Mouse (Mus musculus) hindbrain, embryonic 13.5 days (tissue): ENCODE data around the gene Aplp2. TPM values are rescaled to one million over a fixed set of nuclear protein-coding genes. Genes with fewer than 3 reads are reported as not detected.

Experiments used
- ATAC-seq: fragments of 200-750 bp; cut with Nextera tagmentation; 2 replicates; pipeline ENCODE4 v1.8.0; 2017; ENCODE audit warnings: moderate TSS enrichment; ENCODE audit not compliant: low FRiP score
- H3K27ac ChIP-seq: fragments of 300-500 bp; sonication (generic); 2 replicates; pipeline ENCODE4 v1.5.1; 2015; ENCODE audit warnings: inconsistent platforms, mild to moderate bottlenecking, moderate library complexity
- H3K27me3 ChIP-seq: fragments of 300-500 bp; sonication (generic); 2 replicates; pipeline ENCODE4 v1.6.1; 2015; ENCODE audit warnings: mild to moderate bottlenecking, inconsistent platforms
- H3K36me3 ChIP-seq: fragments of 300-500 bp; sonication (generic); 2 replicates; pipeline ENCODE4 v1.6.1; 2015; ENCODE audit warnings: mild to moderate bottlenecking, inconsistent platforms
- H3K4me1 ChIP-seq: fragments of 300-500 bp; sonication (generic); replicated peaks from 2 replicates; pipeline ENCODE4 v1.6.1; 2015; ENCODE audit warnings: inconsistent platforms
- H3K4me2 ChIP-seq: fragments of 300-500 bp; sonication (generic); 2 replicates; pipeline ENCODE4 v1.6.1; 2015; ENCODE audit warnings: inconsistent platforms, mild to moderate bottlenecking, moderate library complexity
- H3K4me3 ChIP-seq: fragments of 300-500 bp; sonication (generic); 2 replicates; pipeline ENCODE4 v1.5.1; 2015; ENCODE audit warnings: mild to moderate bottlenecking, inconsistent platforms
- H3K9ac ChIP-seq: fragments of 300-500 bp; sonication (generic); 2 replicates; pipeline ENCODE4 v1.6.1; 2015; ENCODE audit warnings: mild to moderate bottlenecking, inconsistent platforms
- H3K9me3 ChIP-seq: fragments of 300-500 bp; sonication (generic); 2 replicates; pipeline ENCODE4 v1.6.1; 2016; ENCODE audit warnings: inconsistent platforms
- WGBS: fragments of 180-500 bp; shearing (Covaris S2); methylation state at CpG from one replicate; pipeline ENCODE4 v1.1.7; 2015; 5-methylcytosine and 5-hydroxymethylcytosine counted together
- polyA plus RNA-seq: library from polyadenylated mRNA; unstranded; fragments of >200 nt; fragmentation: Nextera tagmentation; extraction: Ambion mirVana; gene quantifications from 2 replicates; pipeline ENCODE4 v1.2.1, GENCODE M21; 2015

Gene Aplp2
- 307 and 315 TPM in 2 replicates for polyA plus RNA-seq

DNA sequence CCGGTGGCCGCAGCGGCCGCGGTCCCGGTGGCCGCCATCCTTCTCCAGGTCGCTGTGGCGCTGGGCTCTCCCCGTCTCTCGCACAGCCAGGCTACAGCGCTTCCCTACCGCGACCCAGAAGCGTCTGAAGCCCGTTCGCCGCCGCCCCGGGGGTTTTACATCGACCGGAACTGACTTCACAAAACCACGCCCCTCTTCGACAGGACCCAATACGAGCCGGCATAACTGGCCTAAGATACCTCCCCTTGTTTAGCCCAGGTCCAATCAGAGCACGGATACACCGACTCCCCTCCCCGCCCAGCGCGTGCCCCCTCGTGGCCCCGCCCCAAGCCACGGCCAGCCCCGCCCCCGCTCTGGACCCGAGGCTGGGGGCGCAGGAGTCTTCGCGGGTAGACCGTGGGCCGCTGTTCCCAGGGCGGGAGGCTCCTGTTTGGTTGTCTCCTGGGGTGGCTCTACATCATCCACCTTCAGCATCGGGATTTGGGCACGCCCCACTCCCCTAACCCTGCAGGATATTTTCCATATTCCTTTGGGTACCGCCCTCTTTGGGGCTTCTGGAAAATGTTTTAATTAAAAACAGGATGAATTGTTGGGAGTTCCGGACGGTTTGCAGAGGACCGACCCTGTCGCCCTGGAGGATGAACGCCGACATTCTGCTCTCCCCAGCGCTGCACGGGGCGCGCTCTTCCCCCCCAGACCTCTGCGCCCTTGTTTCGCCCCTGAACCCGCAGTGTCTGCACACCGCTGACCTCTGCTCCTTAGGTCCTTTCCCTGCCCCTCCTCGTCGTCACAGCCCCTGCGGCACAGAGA is at the start of gene Aplp2:
Aplp2 (minus strand) TSS at position 126 of the 810 bp plus-strand sequence.
- no peaks in the 10 kb centered on the region for H3K9me3 ChIP-seq
- peak; percentile 100 for ATAC-seq
- under 1% methylated on average over 62 of the region's 63 CpGs for WGBS
- peaks cover 36% of the 10 kb centered on the region for H3K4me1 ChIP-seq
- H3K27me3 ChIP-seq, result no peaks in the 10 kb centered on the region
- H3K9ac ChIP-seq, result peak within 1 kb of the TSS; percentile 98
- peak within 1 kb of the TSS; percentile 94 for H3K27ac ChIP-seq
- peak within 1 kb of the TSS; percentile 97 for H3K4me3 ChIP-seq
- peak within 1 kb of the TSS; percentile 90 for H3K4me2 ChIP-seq
- no peaks in the 10 kb centered on the region for H3K36me3 ChIP-seq

DNA sequence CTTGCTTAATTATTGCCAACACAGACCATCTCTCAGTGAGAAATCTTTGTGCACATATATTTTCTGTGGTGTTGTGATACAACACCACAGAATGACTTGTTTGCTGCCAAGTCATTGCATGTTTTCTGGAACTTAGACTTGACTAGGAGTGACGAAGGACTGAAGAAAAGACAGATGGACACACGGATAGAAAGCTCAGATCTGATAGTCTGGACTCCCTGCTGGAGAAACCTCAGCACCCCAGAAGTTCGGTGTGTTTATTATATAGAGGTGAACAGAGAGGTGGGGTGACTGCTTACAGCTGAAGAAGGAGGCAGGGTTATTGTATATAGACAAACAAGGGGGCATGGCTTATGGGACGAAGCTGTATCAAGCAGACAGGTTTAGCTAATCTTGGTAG is 48.6 kb upstream of the Aplp2 start:
- Histone ChIP-seq H3K9me3 (no peaks in the 10 kb centered on the region), H3K27ac (no peak overlapping the region), H3K4me3 (no peak overlapping the region), H3K27me3 (no peaks in the 10 kb centered on the region), H3K4me2 (no peak overlapping the region), H3K9ac (no peak overlapping the region), H3K36me3 (no peaks in the 10 kb centered on the region), H3K4me1 (no peaks in the 10 kb centered on the region)
- no peak for ATAC-seq
- WGBS, result 63% methylated on average over 4 of the region's 4 CpGs

DNA sequence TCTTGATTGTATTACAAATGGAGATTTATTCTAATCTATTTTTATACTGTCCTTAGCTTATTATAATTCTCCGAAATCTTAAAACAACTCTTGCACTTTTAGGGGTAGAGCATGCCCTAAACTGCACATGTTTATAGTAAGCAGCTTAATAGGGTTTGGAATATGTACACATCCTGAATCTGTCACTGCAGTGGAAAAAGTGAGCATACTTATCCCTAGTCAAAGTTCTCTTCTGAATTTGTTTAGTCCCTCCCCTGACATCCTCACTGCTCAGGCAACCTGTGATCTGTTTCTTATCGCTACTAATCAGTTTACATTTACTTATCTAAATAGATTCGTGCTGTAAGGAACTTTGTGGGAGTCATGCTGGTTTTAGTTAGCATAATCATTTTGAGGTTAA is 46.6 kb upstream of the Aplp2 start:
- H3K27me3 ChIP-seq, result no peaks in the 10 kb centered on the region
- H3K4me3 ChIP-seq, result no peak overlapping the region
- H3K4me2 ChIP-seq, result no peak overlapping the region
- no peak for ATAC-seq
- no peak overlapping the region for H3K27ac ChIP-seq
- no peaks in the 10 kb centered on the region for H3K9me3 ChIP-seq
- H3K9ac ChIP-seq, result no peak overlapping the region
- H3K4me1 ChIP-seq, result no peaks in the 10 kb centered on the region
- H3K36me3 ChIP-seq, result no peaks in the 10 kb centered on the region
- 82% methylated on average over 3 of the region's 3 CpGs for WGBS

DNA sequence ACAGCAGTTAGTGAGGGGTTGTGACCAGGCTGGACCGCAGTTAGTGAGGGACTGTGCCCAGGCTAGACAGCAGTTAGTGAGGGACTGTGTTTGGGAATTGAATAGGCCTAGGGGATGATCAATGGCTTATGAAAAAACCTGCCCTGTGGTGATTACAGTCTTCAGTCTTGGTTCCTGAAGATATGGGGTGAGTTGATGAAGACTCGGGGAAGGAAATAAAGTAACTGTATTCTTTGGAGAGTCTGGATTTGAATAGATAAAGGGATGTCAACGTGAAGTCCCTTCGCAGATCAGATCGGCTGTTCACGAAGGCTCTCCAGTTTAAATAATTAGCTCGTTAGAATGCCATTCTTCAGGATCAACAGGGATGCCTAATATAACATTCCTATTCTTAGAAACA is 44.3 kb upstream of the Aplp2 start:
- 80% methylated on average over 7 of the region's 7 CpGs for WGBS
- H3K36me3 ChIP-seq, result no peaks in the 10 kb centered on the region
- ATAC-seq, result no peak
- no peak overlapping the region for H3K4me2 ChIP-seq
- no peak overlapping the region for H3K27ac ChIP-seq
- H3K9me3 ChIP-seq, result no peaks in the 10 kb centered on the region
- no peak overlapping the region for H3K9ac ChIP-seq
- no peak overlapping the region for H3K4me3 ChIP-seq
- no peaks in the 10 kb centered on the region for H3K4me1 ChIP-seq
- H3K27me3 ChIP-seq, result no peaks in the 10 kb centered on the region

DNA sequence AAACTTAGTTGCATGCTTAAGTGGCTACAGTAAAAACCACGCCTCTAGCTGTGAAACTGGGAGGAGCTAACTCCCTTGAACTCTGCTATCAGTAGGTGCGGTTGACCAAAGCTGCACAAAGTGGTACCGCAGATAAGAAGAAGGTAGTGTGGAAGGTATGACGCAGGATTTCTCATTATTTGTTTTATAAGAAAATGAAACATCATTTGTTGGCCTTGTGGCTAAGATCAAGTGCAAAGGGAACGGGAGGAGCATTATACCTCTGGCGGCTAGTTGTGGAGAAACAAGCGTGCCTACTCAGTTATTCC is 43.0 kb upstream of the Aplp2 start:
- H3K27ac ChIP-seq, result no peak overlapping the region
- H3K9ac ChIP-seq, result no peak overlapping the region
- 94% methylated on average over 7 of the region's 7 CpGs for WGBS
- H3K36me3 ChIP-seq, result no peaks in the 10 kb centered on the region
- no peaks in the 10 kb centered on the region for H3K9me3 ChIP-seq
- no peaks in the 10 kb centered on the region for H3K27me3 ChIP-seq
- ATAC-seq, result no peak
- H3K4me2 ChIP-seq, result no peak overlapping the region
- no peak overlapping the region for H3K4me3 ChIP-seq
- H3K4me1 ChIP-seq, result no peaks in the 10 kb centered on the region

DNA sequence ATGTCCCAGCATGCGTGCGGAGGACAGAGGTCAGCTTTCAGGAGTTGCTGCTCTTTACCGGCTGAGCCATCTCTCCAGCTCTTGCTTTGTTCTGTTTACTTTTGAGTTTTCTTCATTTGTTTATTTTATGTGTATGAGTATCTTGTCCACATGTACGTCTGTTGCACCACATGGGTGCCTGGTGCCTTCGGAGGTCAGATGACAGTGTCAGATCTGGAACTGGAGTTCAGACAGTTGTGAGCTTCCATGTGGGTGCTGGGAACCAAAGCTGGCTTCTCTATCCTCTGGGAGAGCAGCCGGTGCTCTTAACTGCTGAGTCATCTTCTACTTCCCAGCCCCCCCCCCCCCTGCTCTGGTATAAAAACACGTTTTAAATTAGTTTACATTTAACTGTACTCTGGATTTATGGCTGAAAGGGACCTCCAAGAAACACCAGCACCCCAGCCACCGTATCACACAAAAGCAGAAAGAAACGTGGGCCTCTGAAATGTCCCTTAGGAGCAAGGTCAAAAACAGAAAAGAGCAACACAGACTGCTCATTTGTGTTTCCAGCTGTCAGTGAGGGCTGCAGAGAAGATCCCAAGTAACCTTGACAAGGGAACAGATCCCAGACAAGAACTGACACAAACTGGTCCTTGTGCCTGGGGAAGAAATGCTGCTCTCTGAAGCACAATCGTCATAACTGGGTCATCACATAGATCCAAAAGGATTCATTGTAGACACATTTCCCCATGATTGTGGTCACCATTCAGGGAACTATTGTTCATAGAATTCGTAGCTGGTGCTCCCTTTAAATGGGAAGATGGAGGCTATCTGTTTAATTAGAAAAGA is 42.5 kb upstream of the Aplp2 start:
- H3K36me3 ChIP-seq, result no peaks in the 10 kb centered on the region
- no peaks in the 10 kb centered on the region for H3K9me3 ChIP-seq
- no peak overlapping the region for H3K4me2 ChIP-seq
- peak overlapping the region; percentile 35; the same call in 1 of the 2 replicates for H3K27ac ChIP-seq
- H3K4me1 ChIP-seq, result no peaks in the 10 kb centered on the region
- no peak for ATAC-seq
- no peaks in the 10 kb centered on the region for H3K27me3 ChIP-seq
- WGBS, result 75% methylated on average over 11 of the region's 11 CpGs
- no peak overlapping the region for H3K9ac ChIP-seq
- no peak overlapping the region for H3K4me3 ChIP-seq

DNA sequence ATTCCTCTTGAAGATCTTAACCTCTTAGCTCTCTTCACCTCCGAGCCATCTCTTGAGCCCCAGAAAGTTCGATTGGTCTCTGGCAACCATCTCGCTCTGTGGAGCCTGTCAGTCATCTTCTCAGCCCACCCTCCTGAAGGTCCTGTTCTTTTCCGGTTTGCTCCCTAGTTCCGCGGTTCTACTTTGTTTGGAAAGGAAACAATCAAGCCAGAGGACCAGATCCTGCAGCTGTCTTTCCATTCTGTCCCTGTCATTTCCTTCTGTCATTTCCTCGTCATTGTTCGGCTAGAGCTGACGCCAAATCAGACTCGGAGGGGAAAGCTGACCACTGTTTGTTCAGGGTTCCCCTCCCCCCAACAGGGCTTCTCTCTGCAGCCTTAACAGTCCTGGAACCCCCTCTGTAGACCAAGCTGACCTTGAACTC is 41.7 kb upstream of the Aplp2 start:
- Histone ChIP-seq H3K36me3 (no peaks in the 10 kb centered on the region), H3K4me2 (peak overlapping the region; percentile 15; the same call in 1 of the 2 replicates), H3K9me3 (no peaks in the 10 kb centered on the region), H3K27me3 (no peaks in the 10 kb centered on the region), H3K4me3 (no peak overlapping the region), H3K9ac (no peak overlapping the region), H3K27ac (peak overlapping the region; percentile 35; the same call in 1 of the 2 replicates), H3K4me1 (no peaks in the 10 kb centered on the region)
- no peak for ATAC-seq
- WGBS, result 54% methylated on average over 10 of the region's 10 CpGs

DNA sequence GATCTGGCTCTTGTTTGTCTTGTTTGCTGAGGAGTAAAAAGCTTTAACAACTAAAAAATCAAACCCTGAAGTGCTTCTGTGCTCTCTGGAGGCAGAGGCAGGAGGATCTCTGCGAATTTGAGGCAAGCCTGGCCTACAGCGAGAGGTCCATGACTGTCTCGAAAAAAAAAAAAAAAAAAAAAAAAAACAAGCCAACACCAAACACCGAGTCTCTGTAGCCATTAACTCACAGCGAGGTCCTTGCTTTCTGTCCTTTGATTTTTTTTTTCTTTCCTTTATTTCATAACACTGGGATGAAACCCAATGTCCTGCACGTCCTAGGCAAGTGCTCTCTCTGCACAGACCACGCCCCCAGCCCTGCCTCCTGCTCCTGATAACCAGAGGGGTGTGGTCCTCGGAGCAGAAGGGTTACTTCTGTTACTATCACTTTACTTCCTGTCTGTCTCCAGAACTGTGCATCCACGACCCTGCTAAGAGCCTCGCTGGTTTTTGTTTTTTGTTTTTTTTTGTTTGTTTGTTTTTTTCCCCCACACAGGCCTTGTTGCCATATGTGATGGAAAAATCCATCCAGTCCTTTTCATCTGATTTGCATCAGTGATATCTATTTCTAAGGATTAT is 40.7 kb upstream of the Aplp2 start:
- H3K36me3 ChIP-seq, result no peaks in the 10 kb centered on the region
- no peak overlapping the region for H3K9ac ChIP-seq
- H3K27ac ChIP-seq, result no peak overlapping the region
- no peak overlapping the region for H3K4me2 ChIP-seq
- WGBS, result 79% methylated on average over 10 of the region's 10 CpGs
- H3K9me3 ChIP-seq, result no peaks in the 10 kb centered on the region
- no peaks in the 10 kb centered on the region for H3K27me3 ChIP-seq
- no peak for ATAC-seq
- no peak overlapping the region for H3K4me3 ChIP-seq
- H3K4me1 ChIP-seq, result no peaks in the 10 kb centered on the region

DNA sequence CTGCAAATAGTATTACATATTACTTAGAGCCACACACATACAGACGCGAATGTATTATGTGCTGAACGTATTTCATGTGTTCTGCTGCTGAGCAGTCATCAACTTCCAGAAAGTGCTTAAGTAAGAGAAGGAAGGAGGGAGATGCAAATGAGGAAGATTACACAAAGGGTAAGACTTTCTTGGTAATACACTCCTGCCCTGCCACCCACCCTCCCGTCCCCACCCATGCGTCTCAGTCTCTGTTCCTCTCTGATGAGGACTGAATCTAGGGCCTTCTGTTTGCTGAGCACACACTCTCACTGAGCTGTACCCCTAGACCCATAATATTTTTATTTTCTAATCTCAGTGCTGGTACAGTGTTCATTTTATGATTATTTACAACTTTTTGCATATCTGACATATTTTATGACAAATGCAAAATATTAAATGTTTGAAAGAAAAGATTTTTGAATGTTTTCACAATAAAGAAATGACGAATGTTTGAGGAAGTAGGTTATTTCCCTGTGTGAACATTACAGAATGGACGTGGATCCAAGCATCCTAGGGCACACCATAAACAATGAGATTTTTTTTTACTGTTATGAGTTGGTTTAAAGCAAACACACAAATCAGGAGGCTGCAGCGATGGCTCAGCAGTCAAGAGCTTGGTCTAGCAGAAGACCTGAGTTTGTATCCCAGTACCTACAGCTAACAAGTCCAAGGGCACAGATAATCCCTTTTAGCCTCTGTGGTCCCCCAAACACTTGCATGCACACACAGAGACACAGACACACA is 36.0 kb upstream of the Aplp2 start:
- no peak overlapping the region for H3K9ac ChIP-seq
- H3K4me3 ChIP-seq, result no peak overlapping the region
- H3K27me3 ChIP-seq, result no peaks in the 10 kb centered on the region
- no peaks in the 10 kb centered on the region for H3K9me3 ChIP-seq
- H3K27ac ChIP-seq, result no peak overlapping the region
- 79% methylated on average over 8 of the region's 8 CpGs for WGBS
- no peak overlapping the region for H3K4me2 ChIP-seq
- no peak for ATAC-seq
- peaks cover 5% of the 10 kb centered on the region; the same call in 1 of the 2 replicates for H3K4me1 ChIP-seq
- H3K36me3 ChIP-seq, result no peaks in the 10 kb centered on the region

DNA sequence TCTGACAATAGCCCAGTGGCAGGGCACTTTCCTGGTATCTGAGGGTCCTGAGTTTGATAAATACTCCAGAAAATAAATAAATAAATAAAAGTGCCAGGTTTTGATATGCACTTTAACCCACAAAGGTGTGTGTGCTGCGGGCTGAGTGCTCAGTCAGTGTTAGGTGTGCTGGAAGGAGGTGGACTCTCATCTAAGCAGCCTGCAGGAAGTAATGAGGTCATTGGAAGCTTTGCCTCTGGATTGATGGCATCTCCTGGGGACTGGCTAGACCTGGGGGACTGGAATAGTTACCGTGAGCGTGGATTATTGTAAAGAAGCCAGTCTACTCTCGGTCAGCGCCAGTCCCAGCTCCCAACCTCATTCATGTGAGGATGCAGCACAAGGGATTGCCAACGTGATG is 34.8 kb upstream of the Aplp2 start:
- 64% methylated on average over 6 of the region's 6 CpGs for WGBS
- Histone ChIP-seq H3K4me3 (no peak overlapping the region), H3K27ac (no peak overlapping the region), H3K4me1 (peaks cover 5% of the 10 kb centered on the region; the same call in 1 of the 2 replicates), H3K9me3 (no peaks in the 10 kb centered on the region), H3K4me2 (no peak overlapping the region), H3K27me3 (no peaks in the 10 kb centered on the region), H3K9ac (no peak overlapping the region), H3K36me3 (no peaks in the 10 kb centered on the region)
- no peak for ATAC-seq

DNA sequence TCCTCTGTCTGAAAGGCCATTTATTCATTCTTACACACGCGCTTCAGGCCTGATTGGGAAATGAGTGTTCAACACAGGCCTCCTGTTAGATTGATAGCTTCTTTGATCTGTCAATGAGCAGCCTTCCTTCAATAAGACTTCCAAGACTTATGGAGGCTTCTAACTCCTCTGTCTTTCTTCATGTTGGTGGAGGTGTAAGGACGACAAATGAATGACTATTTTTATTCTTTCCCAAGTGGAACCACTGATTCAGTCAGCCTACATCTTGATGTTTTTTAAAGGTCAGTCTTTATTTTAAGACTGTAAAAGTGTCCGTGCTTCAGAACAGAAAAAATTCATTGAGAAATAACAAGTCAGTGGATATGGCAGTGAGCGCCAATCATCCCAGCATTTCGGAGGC is 33.4 kb upstream of the Aplp2 start:
- no peak for ATAC-seq
- no peak overlapping the region for H3K9ac ChIP-seq
- H3K4me3 ChIP-seq, result no peak overlapping the region
- H3K4me1 ChIP-seq, result peaks cover 5% of the 10 kb centered on the region; the same call in 1 of the 2 replicates
- no peak overlapping the region for H3K27ac ChIP-seq
- whole genome bisulfite sequencing, result 88% methylated on average over 6 of the region's 6 CpGs
- H3K36me3 ChIP-seq, result no peaks in the 10 kb centered on the region
- H3K27me3 ChIP-seq, result no peaks in the 10 kb centered on the region
- H3K9me3 ChIP-seq, result no peaks in the 10 kb centered on the region
- H3K4me2 ChIP-seq, result no peak overlapping the region

DNA sequence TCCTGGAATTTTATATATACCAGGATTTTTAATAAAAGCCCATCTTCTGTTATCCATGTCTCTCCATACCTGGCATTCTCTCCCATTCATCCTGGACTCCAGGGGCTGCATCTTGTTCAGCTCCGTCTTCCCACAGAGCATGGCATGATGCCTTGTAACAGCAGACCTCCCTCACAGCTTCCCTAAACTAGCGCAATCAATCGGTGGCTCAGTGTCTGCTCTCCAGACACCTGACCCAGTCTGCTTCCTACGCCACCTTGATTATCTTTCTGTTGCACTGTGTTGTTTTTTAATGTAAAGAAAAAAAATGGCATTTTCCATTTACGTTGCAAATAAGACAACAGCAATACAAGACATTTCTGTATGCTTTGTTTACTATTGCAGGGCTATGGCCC is 32.3 kb upstream of the Aplp2 start:
- Histone ChIP-seq H3K4me3 (no peak overlapping the region), H3K27ac (no peak overlapping the region), H3K4me2 (no peak overlapping the region), H3K4me1 (peaks cover 5% of the 10 kb centered on the region; the same call in 1 of the 2 replicates), H3K9ac (no peak overlapping the region), H3K27me3 (no peaks in the 10 kb centered on the region), H3K9me3 (no peaks in the 10 kb centered on the region), H3K36me3 (no peaks in the 10 kb centered on the region)
- WGBS, result 71% methylated on average over 5 of the region's 5 CpGs
- no peak for ATAC-seq
